Mouse (Mus musculus): ENCODE data around the gene Atp8b3. TPM values are rescaled to one million over a fixed set of nuclear protein-coding genes. Genes with fewer than 3 reads are reported as not detected.

Atp8b3 gene
- 0.05 and 0.38 TPM in 2 replicates for total RNA-seq (2014; rRNA removed)
- polyA plus RNA-seq (2015; fragmentation: Nextera tagmentation; extraction: Ambion mirVana): 0.16 and 0.46 TPM in 2 replicates

DNA sequence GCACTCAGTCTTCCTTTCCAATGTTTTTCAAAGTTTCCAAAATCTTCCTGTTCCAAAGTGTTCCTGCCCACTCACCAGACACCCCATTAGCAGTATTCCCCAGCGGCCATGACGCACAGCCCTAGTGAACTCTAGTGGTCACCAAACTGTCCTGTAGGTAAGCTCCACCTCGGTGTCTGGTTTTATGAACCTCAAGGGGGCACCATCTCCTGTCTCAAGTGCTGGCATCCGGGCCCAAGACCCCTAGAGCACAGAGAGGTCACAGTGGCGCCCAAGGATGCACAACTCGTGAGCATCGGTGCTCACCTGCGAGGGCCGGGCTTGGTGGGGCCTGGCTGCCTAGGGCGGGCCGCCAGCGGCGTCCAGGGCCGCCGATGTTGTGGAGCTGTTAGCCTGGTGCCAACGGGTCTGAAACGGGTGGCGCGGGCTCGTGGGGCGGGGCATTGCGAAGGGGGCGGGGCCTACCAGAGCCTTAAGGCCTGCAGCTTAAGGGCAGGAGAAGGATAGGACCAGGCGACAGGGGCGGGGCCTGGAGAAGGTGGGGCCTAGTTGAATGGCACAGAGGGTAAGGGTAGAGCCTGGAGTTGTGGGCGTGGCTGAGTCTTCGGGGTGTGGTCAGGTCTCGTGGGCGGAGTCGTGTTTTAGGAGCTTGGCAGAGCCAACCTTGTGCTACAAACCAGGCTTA lies at the start of gene Atp8b3:
Gene Atp8b3, minus strand, starts transcription at position 415 of the 685 bp plus-strand sequence.
- no peaks in the 10 kb centered on the region for H3K9me3 ChIP-seq (ENCODE audit: low read length)
- no peak within 1 kb of the TSS for H3K4me3 ChIP-seq (ENCODE audit: low read depth, low read length)
- H3K9ac ChIP-seq: no peak within 1 kb of the TSS
- peaks cover 29% of the 10 kb centered on the region for H3K36me3 ChIP-seq (ENCODE audit: insufficient read depth)
- H3K4me1 ChIP-seq (ENCODE audit: insufficient read depth): no peaks in the 10 kb centered on the region; the same call in 1 of the 2 replicates
- peak; percentile 29; the same call in 1 of the 2 replicates for TF ChIP-seq CTCF (IDR thresholded peaks at IDR 0.05; ENCODE audit: low read depth)
- peak within 1 kb of the TSS; percentile 28; the same call in 1 of the 2 replicates for H3K4me2 ChIP-seq (ENCODE audit: low read depth)
- 3% methylated on average over 30 of the region's 30 CpGs for WGBS
- ATAC-seq: peak; percentile 53; the same call in 1 of the 2 replicates
- DNase-seq: peak; percentile 18
- H3K27me3 ChIP-seq (ENCODE audit: insufficient read depth, low read length): peaks cover 4% of the 10 kb centered on the region
- H3K27ac ChIP-seq (ENCODE audit: low read depth, low read length): no peak within 1 kb of the TSS

DNA sequence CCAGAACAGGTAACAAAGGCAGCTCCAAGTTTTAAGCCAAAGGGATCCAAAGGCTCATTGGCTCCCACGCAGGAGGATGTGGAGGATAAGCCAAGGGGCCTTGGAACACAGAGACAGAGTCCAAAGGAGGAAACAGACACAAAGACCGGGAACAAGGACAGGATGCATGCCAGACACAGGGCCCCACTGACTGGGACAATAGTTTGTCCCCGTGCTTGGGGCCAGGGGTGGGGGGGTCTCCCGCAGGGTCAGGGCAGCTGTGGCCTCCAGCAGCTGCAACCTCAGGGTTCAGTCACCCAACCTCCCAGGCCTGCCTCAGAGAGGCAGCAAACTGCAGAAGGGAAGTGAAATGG lies 48.4 kb upstream of the Atp8b3 start:
- H3K27ac ChIP-seq (ENCODE audit: low read depth, low read length): no peak overlapping the region
- H3K27me3 ChIP-seq (ENCODE audit: insufficient read depth, low read length): no peaks in the 10 kb centered on the region
- H3K4me3 ChIP-seq (ENCODE audit: low read depth, low read length): no peak overlapping the region
- no peak for DNase-seq
- peaks cover 10% of the 10 kb centered on the region for H3K4me1 ChIP-seq (ENCODE audit: insufficient read depth)
- ATAC-seq: no peak
- H3K36me3 ChIP-seq (ENCODE audit: insufficient read depth): peaks cover 25% of the 10 kb centered on the region
- no peak for TF ChIP-seq CTCF (IDR thresholded peaks at IDR 0.05; ENCODE audit: low read depth)
- H3K9ac ChIP-seq: no peak overlapping the region
- no peaks in the 10 kb centered on the region for H3K9me3 ChIP-seq (ENCODE audit: low read length)
- 51% methylated on average over 4 of the region's 4 CpGs for WGBS
- H3K4me2 ChIP-seq (ENCODE audit: low read depth): no peak overlapping the region; the same call in 1 of the 2 replicates

DNA sequence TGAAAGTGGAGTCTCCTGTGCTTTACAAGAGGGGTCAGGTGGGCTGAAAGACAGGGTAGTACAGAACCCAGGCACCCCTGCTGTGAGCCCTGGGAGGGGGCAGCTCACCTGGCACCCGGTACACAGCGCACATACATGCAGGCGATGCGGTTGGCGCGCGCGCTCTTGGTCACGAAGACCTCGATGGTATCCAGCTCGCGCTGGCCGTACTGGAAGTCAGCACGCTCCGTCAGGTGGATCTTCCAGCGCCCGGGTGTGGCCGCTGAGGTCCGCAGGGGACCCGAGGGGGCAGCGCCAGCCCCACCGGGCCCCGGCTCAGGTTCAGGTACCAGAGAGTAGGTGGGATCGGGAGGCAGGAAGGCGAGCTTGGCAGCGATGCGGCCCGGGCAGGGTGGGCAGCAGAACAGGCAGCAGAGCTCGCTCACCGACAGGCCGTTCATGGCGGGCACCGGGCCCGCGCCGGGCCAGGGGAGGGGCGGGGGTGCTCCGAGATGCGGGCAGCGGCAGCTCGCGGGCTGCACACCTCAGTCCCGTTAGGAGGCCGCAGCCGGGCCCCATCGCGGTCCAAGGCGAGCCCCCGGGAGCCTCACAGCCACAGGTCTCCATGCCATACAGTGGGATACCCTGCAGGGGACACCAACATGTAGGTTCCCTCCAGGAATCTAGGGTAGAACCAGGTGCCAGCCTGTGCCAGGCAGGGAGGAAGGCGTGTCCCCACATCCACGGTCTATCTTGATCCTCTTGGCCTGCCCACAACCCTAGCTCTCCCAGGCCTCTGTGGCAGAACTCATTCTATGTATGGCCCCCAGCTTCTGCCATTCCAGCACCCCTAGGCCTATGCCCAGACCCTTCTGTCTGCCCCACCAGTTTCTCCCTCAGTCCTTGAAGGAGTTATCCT lies 47.7 kb upstream of the Atp8b3 start:
- Histone ChIP-seq H3K9ac (no peak overlapping the region), H3K4me2 (ENCODE audit: low read depth) (no peak overlapping the region; the same call in 1 of the 2 replicates), H3K36me3 (ENCODE audit: insufficient read depth) (peaks cover 25% of the 10 kb centered on the region), H3K4me1 (ENCODE audit: insufficient read depth) (peaks cover 10% of the 10 kb centered on the region), H3K4me3 (ENCODE audit: low read depth, low read length) (no peak overlapping the region), H3K27ac (ENCODE audit: low read depth, low read length) (no peak overlapping the region), H3K27me3 (ENCODE audit: insufficient read depth, low read length) (no peaks in the 10 kb centered on the region), H3K9me3 (ENCODE audit: low read length) (no peaks in the 10 kb centered on the region)
- no peak for ATAC-seq
- no peak for TF ChIP-seq CTCF (IDR thresholded peaks at IDR 0.05; ENCODE audit: low read depth)
- no peak for DNase-seq
- WGBS: 96% methylated on average over 48 of the region's 51 CpGs

DNA sequence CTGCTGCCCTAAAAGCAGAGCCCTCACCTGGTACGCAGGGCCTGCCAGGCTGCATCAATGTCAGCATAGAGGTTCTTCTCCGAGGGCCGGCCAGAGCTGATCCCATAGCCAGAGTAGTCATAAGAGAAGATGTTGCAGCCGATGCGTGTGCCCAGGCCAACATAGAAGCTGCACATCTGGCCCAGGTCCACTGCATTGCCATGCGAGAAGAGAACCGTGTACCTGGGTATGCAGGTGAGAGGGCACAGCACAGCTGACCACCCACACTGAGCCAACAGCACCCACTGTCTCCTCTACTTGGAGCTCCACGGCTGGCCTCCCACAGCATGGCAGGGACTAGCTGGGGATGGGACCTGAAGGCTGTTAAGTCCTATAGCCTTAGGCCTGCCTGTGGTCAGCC lies 46.7 kb upstream of the Atp8b3 start:
- no peak for TF ChIP-seq CTCF (IDR thresholded peaks at IDR 0.05; ENCODE audit: low read depth)
- H3K4me2 ChIP-seq (ENCODE audit: low read depth): no peak overlapping the region
- 94% methylated on average over 8 of the region's 8 CpGs for WGBS
- H3K27ac ChIP-seq (ENCODE audit: low read depth, low read length): no peak overlapping the region
- ATAC-seq (no peak), DNase-seq (no peak)
- H3K4me1 ChIP-seq (ENCODE audit: insufficient read depth): peaks cover 10% of the 10 kb centered on the region
- H3K9me3 ChIP-seq (ENCODE audit: low read length): no peaks in the 10 kb centered on the region
- H3K36me3 ChIP-seq (ENCODE audit: insufficient read depth): peaks cover 25% of the 10 kb centered on the region
- H3K4me3 ChIP-seq (ENCODE audit: low read depth, low read length): no peak overlapping the region
- H3K27me3 ChIP-seq (ENCODE audit: insufficient read depth, low read length): no peaks in the 10 kb centered on the region
- no peak overlapping the region for H3K9ac ChIP-seq

DNA sequence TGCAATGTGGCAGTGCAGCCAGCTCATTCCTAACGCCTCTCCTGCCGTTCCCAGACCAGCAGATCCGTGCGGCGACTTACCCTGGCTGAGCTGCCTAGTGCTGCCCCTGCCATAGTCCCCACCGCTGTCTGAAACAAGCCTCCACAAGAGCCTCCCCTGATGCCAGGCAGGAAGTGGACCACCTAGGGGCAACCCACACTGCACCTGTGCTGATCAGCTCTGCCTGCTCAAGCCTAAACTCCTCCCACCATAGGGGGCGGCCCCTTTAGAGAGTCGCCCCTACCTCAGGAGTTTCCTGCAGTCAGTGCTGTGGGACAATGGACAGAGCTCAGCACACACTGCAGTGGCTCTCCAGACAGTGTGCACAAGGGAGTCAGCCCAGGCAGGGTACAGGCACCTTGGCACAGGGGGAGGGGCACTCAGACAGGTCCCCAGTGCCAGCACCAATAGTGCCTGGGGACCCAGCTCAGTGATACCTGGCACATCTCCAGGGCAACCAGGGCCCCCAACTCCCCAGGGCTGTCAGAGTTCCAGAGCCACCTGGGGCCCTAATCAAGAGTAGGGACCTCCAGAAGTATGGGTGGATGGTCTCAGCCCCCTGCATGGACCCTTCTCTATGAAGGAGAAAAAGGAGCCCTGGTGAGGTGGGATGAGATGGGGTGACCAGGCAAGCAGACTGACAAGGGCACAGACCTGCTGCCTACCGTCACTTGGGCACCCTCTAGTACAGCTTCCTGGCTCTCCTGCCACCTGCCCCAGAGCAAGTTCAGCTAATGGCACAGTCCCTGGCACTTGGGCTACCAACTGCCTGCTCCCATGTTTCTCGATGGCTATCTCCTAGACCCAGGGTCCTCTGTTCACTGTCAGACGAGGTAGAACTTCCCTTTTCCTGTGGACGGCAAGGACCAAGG lies 46.0 kb upstream of the Atp8b3 start:
- Histone ChIP-seq H3K27me3 (ENCODE audit: insufficient read depth, low read length) (no peaks in the 10 kb centered on the region), H3K27ac (ENCODE audit: low read depth, low read length) (no peak overlapping the region), H3K9ac (no peak overlapping the region), H3K36me3 (ENCODE audit: insufficient read depth) (peaks cover 25% of the 10 kb centered on the region), H3K4me3 (ENCODE audit: low read depth, low read length) (no peak overlapping the region), H3K4me2 (ENCODE audit: low read depth) (no peak overlapping the region), H3K4me1 (ENCODE audit: insufficient read depth) (peaks cover 10% of the 10 kb centered on the region), H3K9me3 (ENCODE audit: low read length) (no peaks in the 10 kb centered on the region)
- ATAC-seq (no peak), DNase-seq (no peak)
- WGBS: 63% methylated on average over 12 of the region's 12 CpGs
- TF ChIP-seq CTCF (IDR thresholded peaks at IDR 0.05; ENCODE audit: low read depth): no peak

DNA sequence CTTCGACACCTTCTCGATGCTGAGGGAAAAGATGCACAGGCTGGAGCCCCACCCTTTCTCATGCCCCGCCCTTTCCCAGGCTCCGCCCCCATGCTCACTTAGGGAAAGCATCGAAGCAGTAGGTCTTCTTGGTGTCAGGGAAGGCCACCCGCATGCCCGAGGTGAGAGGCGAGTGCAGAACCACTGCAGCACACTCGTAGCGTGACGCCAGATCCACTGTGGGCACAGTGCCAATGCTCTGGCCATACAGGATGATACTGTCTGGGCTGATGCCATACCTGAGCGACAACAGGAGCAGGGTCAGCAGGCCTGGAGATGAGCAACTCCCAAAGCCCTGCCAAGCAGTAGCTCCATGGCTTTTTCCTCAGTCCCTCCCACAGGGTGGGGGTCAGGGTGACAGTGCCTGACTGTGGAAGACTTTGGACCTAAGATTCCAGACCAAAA lies 45.1 kb upstream of the Atp8b3 start:
- Histone ChIP-seq H3K4me3 (ENCODE audit: low read depth, low read length) (no peak overlapping the region), H3K27me3 (ENCODE audit: insufficient read depth, low read length) (no peaks in the 10 kb centered on the region), H3K4me2 (ENCODE audit: low read depth) (no peak overlapping the region), H3K27ac (ENCODE audit: low read depth, low read length) (no peak overlapping the region), H3K9ac (no peak overlapping the region), H3K4me1 (ENCODE audit: insufficient read depth) (peaks cover 4% of the 10 kb centered on the region), H3K9me3 (ENCODE audit: low read length) (no peaks in the 10 kb centered on the region), H3K36me3 (ENCODE audit: insufficient read depth) (peaks cover 25% of the 10 kb centered on the region)
- no peak for TF ChIP-seq CTCF (IDR thresholded peaks at IDR 0.05; ENCODE audit: low read depth)
- WGBS: 63% methylated on average over 12 of the region's 12 CpGs
- DNase-seq (no peak), ATAC-seq (no peak)
